Mouse (Mus musculus) gastrocnemius, postnatal 10 days (tissue): ENCODE measurements around the gene Arl14. TPM values are rescaled to one million over a fixed set of nuclear protein-coding genes. Genes with fewer than 3 reads are reported as not detected.

ENCODE experiments used
- DNase-seq: peaks from one replicate; pipeline ENCODE4 v3.0.0; 2021; ENCODE audit warnings: mixed read lengths
- long read RNA-seq, 2 experiments: library from polyadenylated mRNA; stranded (forward); transcript quantifications; one replicate each; pipeline ENCODE4 v2.0.0; 2021
- total RNA-seq, 2 experiments: library from RNA; stranded (reverse); gene quantifications; 2 replicates each; pipeline ENCODE4 v1.2.3; 2021

The Arl14 gene
- total RNA-seq: not detected
- long read RNA-seq, experiment 1: 0 reads
- long read RNA-seq, experiment 2: 0 reads

DNA sequence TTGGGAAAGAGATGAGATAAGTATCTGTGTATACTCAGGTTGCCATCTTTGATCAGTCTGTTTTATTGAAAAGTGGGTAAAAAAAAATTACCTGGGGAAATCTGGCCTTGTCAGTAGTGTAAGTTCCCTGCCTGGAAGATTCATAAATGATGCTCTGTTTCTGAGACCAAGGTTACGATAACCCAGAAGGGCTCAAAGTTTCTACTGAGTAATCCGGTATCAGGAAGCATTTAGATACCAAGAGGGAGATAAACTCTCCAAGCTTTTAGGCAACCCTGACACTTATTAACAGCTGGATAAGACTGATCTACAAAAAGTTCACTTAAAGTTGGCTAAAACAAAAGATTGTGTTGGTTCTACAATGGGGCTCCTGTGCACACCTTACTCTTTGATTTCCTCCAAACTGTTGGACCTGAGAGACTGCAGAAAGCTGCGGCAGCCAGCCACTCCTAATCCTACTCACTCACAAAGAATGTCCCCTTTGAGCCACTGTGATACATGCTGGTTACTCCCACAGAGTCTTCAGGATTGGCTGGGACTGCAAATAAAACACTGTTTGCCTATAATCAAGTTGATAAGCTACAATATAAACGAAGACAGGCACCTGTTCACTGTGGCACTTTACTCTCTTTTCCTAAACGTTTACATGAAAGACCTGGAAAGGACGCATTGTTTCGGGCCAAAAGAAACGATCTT lies at the start of gene Arl14:
Gene Arl14, plus strand, starts transcription at position 614 of the 696 bp plus-strand sequence.
- no peak for DNase-seq

DNA sequence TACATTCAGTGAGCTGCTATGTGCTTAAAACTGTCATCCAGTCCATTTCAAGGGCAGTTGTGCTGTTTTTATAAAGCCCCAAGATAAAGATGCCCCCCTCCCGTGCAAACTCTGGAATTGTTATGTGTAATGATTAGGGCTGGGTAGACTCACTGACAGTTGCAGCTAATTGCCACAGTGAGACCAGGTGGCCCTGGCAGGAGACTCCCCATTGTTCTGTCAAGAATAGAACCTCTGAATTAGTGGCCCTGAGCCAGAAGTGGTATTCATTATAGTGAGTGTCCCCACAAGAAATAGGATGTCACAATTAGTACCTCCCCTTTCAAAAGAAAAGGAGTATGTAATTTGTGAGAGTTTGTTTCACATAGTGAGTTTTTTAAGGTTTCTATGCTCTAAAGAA lies 47.0 kb upstream of the Arl14 start:
- no peak for DNase-seq

DNA sequence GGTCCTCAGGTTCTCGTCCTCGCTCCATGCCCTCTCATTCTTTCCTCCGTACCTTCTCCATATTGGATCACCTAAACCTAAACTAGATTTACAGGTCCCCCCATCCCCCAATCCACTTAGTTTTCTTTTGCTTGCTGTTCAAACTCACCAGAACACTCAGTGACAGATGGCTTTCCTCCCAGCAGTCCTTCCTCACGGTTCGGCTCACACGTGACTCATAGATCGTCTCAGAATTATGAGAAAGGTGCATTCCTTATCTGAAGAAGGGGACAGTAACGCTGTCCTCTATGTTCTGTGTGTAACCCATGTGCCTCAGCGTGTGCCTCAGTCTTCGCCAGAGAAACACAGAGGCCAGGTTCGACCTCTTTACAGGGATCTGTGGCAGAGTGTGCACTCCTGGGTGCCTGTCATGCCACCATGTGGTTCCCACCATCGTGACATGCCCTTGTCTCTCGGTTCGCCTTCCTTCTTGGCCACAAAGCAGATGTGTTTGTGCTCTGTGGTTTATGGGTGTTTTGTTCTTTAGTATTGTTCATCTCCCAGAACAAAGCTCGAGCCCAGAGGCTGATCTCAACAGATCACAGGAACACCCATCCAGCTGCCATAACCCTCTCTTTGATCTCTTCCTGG lies 44.9 kb upstream of the Arl14 start:
- DNase-seq: no peak

DNA sequence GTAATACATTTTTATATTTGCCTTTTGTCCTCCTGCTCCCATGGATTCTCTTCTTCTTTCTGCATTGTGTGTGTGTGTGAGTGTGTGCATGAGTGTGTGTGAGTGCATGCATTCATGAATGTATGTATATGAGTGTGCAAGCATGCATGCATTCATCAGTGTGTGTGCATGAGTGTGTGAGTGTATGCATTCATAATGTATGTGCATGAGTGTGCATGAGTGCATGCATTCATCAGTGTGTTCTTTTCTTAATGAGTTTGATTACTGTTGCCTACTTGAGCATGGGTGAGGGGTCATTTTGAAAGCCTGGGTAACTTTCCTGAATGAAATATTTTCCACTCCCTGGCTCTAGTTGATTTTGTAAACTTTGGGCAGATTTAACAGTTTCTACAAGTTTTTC lies 44.3 kb upstream of the Arl14 start:
- DNase-seq: no peak

DNA sequence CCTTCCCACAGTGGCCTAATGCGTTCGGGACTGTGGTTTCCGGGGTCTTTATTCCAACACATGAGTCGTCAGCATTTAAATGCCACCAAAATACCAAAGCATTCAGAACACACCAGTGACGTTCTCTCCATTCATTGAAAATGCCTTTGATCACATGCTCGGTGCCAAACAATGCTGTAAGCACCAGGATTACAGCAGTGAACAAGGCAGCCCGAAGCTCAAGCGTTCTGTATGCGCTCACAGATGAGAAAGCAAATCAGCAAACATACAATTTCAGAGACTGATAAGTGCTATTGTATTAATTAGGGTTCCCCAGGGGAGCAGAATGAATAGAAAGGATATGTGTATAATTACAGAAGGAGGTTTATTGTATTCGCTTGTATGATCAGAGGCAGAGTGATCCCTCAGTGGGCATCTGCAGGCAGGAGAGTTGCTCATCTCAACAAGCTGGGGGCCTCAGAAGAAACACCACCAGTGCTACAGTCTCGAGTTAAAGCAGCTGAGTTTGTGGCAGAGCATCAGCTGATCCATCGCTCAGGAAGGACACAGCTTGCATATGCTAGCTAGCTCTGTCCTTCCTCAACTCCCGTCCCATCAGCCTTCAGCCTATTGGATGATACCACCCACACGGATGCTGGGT lies 43.7 kb upstream of the Arl14 start:
- no peak for DNase-seq

DNA sequence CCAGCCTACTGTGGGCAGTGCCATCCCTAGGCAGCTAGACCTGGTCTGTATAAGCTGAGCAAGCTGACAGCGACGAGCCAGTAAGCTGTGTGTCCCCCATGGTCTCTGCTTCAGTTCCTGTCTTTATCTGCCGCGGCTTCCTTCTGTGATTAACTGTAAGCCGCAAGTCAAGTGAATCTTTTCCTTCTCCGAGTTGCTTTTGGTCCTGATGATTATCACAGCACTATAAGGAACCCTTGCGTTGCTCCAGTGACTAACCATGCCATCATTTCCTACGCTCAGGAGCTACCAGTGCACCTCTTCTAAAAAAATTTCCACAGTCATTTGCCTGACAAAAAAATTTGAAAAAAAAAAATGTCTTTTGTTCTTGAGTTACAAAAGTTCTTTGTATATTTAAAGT lies 40.7 kb upstream of the Arl14 start:
- DNase-seq: no peak

DNA sequence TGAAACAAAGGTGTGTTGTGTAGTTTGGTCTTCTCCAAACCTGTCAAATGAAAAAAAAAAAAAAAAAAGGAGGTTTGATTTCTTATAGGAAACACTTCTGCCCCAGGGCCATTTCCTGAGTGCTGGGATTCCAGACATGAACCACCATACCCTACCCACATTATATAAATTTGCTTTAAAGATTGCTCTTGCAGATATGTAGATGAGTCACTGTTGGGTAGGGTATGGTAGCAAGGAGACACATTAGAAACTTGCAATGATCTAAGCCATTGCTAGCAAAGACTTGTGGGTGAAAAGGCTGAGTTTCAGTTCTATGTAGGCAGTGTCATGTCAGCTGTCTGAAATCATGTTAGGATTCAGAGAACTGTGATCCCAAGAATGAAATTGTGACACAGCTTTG lies 40.0 kb upstream of the Arl14 start:
- no peak for DNase-seq

DNA sequence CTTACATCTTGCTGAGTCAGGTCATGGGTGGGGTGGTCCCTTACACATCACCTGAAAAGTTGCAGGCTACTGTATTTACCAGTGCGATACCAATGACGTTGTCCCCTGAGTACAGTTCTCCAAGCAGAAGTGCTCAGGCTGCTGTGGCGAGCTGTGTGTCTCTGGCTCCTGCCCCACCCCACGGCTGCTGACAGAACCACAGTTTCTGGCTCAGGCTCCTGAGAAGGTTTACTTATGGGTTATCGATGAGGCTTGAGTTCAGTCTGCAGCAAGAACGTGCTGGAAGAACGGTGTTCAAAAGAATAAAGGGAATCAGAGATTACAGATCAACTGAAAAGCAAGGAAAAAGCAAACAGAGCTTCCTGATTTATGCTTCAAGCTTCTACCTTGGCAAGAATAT lies 37.0 kb upstream of the Arl14 start:
- DNase-seq: no peak

DNA sequence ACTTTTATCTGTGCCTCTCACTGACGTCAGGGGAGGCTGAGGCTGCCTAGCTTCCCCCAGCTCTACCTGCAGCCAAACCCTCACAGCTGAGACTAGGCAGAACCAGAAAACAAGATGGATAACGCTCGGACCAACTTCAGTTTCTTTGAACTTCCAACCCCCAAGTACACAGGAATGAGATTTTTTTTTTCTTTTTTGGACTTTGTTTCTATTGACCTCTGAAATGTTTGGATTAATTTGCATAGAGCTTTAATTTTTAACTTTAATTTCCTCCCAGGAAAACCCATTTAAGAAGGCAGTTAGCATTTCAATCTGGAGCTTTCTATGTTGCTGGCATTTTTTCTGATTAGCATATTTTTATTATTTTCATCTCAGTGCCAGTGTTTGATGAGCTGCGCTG lies 36.2 kb upstream of the Arl14 start:
- DNase-seq: no peak

DNA sequence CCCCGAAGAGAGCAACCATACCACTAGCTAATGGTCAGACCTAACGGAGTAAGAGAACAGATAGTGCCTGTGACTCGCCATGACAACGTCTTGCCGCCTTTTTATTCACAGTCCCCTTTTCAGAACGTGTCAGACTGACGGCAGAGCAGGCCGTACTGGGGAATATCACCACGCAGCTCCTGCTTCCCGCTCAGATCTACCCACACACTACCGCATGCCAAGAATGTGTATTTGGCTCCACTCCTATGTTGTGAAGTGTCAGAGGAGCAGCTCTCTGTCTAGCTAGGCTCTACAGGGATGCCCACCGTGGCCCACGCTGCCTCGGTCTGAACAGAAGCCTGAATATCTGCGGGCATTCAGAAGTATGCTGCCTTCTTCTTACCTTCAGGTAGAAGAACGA lies 35.6 kb upstream of the Arl14 start:
- no peak for DNase-seq

DNA sequence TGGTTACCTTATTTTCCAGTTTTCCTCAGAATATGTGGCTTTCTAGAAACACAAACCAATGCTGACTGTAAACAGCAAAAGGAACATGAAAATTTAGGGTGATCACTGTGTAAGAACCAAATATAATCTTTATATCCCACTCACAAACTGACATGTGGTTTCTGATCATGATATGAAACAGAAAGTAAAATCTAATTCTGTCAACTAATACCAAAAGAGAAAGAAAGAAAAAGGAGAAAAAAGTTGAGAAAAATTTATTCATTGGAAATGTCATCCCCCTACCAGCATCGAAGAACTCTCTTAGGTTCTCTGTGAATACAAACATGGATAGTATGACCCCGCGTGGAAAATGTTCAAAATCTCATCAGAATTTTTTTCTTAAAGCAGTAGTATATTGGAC lies 29.2 kb upstream of the Arl14 start:
- DNase-seq: no peak

DNA sequence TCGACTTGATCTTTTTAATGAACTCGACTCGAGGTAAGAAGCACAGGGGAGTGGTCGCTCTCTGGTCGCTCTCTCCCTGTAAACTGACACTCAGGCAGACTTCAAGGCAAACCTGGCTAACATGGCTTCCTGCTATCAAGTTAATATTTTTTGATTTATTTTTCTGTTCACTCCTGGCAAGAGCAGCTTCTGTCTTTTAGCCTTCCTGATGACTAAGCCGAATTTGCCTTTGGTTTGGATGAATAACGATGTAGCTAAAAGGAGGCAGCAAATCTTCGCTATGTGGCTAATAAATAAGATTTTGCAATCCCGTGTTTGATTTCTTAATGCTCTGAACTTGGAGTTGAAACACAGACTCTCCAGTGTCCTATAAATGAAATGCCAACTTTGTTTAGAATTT lies 27.7 kb upstream of the Arl14 start:
- no peak for DNase-seq

DNA sequence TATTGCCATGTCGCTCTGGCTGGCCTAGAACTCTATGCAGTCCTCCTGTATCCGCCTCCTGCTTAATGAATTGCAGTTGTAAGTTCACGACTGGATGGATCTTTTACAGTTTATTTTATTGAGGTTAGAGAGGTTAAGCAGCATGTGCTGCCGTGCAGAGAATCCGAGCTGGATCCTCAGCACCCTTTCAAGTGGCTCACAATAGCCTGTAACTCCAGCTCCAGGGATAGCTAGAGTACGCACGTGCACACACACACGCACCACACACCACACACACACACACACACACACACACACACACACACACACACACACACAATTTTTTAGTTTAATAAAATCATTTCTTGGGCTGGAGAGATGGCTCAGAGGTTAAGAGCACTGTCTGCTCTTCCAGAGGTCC lies 27.0 kb upstream of the Arl14 start:
- no peak for DNase-seq

DNA sequence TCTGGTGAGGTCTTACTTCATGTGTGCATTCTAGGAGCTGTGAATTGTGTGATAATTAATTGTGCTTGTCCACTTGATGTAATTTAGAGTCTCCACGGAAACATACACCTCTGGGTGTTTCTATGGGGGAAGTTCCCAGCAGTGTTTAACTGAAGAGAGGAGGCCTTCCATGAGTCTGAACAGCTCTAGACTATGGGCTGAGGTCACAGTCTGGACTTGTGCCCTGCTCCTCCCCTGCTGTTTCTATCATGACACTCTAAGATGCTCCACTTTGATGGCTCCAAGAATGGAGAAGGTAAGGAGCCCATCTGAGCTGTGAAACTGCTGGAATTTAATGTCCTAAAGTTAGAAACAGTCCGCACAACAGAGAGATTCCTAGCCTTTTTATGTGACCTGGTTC lies 24.1 kb upstream of the Arl14 start:
- DNase-seq: no peak

DNA sequence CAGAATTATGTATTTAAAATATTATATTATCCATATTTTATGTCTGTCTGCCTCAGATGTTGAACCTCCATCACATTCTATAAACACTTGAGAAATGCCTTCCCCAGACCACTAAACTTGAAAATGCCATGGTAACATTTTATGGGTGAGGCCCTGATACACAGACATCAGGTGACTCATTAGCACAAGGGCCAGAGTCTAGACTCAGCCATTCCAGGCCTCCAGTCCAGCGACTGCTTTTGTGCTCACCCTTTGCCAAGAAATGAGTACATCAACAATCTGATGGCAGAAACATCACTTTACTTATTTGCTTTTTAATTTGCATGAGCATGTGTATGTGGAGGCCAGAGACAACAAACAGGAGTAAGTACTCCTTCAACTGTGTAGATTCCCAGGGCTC lies 22.0 kb upstream of the Arl14 start:
- no peak for DNase-seq

DNA sequence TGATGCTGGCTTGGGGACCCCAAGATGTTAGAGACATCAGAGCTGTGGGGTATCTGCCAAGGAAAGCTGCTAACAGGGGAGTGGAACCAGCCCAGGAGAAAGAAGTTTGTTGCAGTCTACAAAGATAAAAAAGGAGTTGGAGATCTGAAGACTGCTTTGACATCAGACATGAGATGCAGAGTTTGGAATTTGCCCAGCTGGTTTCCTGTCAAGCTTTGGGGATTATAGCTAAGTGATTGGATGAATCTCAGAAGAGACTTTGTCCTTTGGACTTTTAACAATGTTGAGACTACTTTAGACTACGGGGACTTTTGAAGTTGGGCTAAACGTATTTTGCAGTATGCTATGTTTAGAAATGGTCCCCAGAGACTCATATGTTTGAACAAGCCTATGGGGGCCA lies 21.0 kb upstream of the Arl14 start:
- DNase-seq: no peak

DNA sequence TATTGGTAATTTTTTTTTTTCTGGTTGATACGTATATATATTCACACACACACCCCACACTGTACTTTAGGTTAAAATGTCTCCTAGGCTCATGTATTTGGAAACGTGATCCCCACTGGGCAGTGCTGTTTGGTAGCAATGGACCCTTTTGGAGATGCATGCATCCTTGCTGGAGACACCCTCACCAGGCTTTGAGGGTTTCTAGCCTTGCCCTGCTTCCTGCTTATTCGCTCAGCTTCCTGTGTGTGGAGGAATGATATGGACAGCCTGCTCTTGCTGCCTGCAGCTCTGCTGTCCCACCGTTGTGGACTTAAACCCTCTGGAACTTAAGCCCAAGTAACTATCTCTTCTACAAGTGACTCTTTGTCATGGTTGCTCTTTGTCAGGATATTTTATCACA lies 19.3 kb upstream of the Arl14 start:
- DNase-seq: no peak

DNA sequence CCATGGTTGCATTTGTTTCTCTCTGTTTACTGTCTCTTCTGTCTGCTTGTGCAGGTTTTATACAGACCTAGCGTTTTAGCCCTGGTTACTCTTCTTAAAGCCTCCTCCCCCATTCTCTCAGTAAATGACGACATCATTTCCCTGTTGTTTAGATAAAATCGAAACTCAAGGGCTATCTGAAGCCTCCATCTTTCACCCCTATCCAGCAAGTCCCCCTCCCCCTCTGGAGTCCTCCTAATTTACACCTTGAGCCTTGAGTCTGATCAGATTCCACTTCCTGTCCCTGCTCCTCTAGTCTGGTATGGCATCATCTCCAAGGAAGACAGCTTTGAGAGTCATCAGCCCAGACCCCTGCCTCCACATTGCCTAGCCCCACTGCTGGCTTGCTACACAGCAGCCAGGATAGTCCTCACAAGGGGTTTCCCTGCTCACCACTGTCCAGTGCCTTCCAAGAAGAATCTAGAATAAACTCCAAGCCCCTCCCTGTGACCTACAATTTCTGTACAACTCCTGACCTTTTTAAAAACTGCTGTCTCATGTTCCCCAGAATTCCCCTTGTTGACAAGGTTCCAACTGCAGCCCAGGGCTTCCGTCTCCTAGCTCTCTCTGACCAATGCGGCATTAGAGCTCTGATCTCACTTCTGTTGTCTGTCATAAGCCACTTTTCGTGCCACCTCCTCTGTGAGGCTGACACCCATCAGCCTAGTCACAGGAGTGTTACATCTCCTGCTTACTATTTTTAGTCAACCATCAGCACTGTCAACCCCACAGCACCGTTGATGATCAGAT lies 16.8 kb upstream of the Arl14 start:
- no peak for DNase-seq

DNA sequence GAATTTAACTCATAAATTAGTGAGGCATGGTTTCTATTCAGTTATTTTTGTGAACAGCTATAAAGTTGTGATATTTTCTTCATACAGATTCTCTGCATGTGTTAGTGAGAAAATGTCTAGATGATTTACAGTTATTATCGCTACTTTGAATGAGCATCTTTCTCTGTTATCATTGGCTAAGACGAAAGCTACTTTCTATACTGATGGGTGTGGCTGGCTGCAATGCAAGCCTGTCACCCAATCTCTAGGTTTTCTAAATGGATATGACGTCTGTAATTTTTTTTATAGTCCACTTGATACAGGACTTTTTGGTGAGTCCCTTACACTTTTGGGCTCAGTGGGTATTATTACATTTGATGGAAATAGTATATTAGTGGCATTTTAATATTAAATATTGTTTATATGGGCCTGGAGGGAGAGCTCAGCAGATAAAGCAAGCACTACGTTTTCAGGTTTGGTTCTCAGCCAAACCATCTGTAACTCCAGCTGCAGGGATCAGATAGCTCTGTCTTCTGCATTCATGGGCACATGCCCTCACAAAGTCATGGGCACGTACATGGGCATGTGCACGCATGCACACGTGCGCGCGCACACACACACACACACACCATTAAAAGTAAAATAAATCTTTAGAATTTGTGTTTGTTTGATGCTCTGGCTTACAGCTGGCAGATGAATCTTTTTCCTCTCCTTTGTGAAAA lies 15.9 kb upstream of the Arl14 start:
- DNase-seq: no peak

DNA sequence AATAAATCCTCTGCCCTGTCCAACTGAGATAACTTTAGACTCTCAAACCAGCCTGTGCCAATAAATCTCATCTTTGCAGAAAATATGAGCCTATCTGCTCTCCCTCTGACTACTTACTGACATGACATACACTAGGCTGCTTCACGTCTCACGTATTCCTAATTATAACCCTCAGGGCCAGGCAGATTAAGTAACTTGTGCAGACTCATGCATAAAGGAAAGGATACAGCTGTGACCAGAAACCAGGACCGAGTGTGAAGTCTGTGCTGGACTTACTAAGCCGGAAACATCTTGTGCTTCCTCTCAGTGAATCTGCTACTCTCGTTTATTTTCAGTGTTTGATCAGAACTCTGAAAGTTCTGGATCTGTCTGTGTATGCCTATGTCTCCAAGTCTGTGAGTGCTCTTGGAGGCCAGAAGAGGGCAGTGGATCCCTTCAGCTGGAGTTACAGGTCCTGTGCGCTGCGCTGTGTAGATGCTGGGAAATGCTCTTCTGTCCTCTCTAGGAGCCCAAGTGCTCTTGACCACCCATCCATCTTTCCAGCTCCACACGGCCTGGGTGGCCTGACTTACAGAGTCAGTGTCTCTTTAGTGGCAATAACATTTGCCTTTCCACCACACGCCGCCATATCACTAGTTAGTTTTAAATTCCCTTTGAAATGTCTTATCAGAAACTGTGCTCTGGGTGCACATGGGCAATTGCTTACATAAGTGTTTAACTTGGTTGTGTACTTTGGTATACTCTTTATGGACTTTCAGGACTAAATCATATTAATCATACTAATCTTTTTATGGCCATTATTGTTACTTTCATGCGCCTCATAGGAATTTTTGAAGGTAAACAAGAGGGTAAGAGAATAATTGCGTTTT lies 13.5 kb upstream of the Arl14 start:
- no peak for DNase-seq

DNA sequence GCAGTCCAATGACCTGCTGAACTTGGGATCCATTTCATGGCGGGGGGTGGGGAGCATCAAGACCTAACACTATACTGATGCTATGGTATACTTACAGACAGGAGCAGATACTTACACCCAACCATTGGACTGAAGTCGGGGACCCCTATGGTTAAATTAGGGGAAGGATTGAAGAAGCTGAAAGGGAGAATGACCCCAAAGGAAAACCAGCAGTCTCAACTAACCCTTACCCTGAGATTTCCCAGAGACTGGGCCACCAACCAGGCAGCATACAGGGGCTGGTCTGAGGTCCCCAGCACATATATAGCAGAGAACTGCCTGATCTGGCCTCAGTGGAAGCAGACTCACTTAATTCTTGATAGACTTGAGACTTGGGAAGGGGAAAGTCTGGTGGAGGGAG lies 10.0 kb upstream of the Arl14 start:
- DNase-seq: no peak
